Mouse (Mus musculus) C2C12 (cell line): ENCODE results near the gene Eml2.

Experiments
- CEBPB ChIP-seq: IDR thresholded peaks from one replicate; pipeline ENCODE4 v1.6.1; 2011; ENCODE audit warnings: low read depth, mild to moderate bottlenecking, control low read depth, moderate library complexity
- CTCF ChIP-seq: IDR thresholded peaks from one replicate; pipeline ENCODE4 v1.5.1; 2011; ENCODE audit not compliant: control insufficient read depth, insufficient read depth, insufficient read length
- MAX ChIP-seq: IDR thresholded peaks from one replicate; pipeline ENCODE4 v1.6.1; 2011; ENCODE audit warnings: mild to moderate bottlenecking, control low read depth
- MYOD1 ChIP-seq: IDR thresholded peaks from one replicate; pipeline ENCODE4 v1.6.1; 2011; ENCODE audit warnings: low read depth; ENCODE audit not compliant: control insufficient read depth, insufficient read length
- MYOG ChIP-seq: IDR thresholded peaks from one replicate; pipeline ENCODE4 v1.6.1; 2011; ENCODE audit not compliant: control insufficient read depth, insufficient read length; ENCODE audit errors: extremely low read depth
- USF1 ChIP-seq: IDR thresholded peaks from one replicate; pipeline ENCODE4 v1.6.1; 2011; ENCODE audit warnings: low read depth, mild to moderate bottlenecking, control low read depth, moderate library complexity

GRCm38 (mm10) chr7:19169506-19169905 is 6.7 kb upstream of the Eml2 start:
- no peak for TF ChIP-seq CTCF
- TF ChIP-seq USF1 = no peak
- no peak for TF ChIP-seq MYOG
- no peak for TF ChIP-seq MAX
- no peak for TF ChIP-seq MYOD1
- TF ChIP-seq CEBPB = no peak
